Mouse (Mus musculus): ENCODE measurements around the gene Igdcc4.

The Igdcc4 gene

DNA sequence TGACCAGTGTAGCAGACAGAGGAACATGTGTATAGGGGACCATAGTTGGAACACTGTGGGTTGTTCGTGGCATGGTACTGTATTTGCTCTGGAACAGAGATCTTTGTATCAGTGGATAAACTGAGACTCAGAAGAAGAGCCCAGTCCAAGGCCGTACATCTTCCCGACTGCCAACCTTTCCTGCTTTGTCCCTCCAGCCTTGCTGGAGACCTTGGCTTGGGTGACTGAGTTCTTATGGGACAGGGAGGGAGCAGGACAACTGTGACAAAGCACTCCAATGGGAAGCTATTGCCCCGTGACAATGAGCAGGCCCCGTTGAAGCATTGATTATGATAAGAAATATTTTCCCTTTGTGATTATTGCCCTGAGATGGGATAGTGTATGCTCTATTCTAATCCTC, 10.4 kb downstream of the Igdcc4 start:
- no peak for DNase-seq (ENCODE audit: low read depth)

DNA sequence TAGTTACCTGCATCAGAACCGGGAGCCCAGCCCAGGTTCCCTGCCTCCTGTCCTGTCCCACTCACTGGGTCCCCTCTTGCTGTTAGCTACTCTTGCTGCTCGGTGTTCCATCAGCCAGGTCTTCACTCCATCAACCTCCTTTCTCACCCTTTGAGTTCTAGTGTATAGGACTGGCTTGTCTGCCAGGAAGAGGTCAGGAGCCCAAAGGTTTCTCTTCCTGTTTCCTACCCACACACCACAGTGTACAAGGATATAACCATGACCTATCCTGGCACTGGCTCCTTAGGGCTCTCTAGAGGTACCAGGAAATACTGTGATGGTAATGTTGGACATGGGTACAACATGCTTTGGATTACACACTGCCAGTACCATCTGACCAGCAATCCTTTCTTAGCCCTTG, 12.4 kb downstream of the Igdcc4 start:
- DNase-seq (ENCODE audit: low read depth), result no peak

DNA sequence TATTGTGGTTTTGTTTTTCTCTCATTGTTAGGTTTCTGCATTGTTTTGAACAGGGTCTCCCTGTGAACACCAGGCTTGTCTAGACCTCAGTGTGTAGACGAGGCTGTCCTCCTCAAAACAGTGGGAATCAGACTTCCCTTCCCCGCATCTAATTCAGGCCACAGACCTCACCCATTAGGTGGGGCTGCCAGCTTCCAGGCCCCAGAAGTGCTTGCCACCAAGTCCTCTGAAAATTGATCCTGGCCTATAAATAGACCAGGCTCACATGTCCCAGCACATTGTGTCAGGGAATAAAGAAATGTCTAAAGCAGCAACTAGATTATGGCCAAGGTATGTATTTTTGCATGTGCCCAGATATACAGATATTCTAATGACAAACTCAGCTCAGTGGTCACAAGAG, 14.6 kb downstream of the Igdcc4 start:
- DNase-seq (ENCODE audit: low read depth), result no peak

DNA sequence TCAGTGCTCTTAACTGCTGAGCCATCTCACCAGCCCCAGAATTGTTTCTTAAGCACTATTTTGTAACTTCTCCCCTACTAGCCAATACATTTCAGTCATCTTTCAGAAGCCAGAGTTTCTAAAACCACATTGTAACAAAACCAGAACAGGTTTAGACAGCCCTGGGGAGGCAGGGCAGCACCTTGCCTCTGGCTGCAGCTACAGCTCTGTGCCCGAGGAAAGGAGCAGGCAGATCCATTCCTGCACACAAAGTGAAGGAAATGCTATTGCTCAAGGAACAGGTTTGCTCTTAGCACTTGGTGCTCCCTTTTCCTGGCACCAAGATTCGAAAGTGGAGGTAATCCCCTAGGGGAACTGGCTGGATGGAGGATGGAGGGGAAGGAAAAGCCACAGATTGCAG, 16.2 kb downstream of the Igdcc4 start:
- no peak for DNase-seq (ENCODE audit: low read depth)

DNA sequence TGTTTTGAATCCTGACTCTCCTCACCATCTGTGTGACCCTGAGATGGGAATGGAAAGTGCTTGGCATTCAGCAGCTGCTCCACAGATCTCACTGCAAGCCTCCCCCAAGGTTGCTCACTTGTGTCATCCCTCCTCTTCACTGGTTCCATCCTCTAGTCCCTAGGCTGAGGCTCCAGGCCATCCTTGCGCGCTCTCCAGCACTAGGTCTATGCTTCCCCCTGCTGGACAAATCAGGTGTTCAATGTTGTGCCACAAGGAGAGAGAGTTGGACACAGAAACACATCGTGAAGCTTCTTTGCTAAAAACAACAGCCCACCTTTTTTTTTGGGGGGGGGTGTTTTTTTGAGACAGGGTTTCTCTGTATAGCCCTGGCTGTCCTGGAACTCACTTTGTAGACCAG, 19.6 kb downstream of the Igdcc4 start:
- DNase-seq (ENCODE audit: low read depth), result peak; percentile 39

DNA sequence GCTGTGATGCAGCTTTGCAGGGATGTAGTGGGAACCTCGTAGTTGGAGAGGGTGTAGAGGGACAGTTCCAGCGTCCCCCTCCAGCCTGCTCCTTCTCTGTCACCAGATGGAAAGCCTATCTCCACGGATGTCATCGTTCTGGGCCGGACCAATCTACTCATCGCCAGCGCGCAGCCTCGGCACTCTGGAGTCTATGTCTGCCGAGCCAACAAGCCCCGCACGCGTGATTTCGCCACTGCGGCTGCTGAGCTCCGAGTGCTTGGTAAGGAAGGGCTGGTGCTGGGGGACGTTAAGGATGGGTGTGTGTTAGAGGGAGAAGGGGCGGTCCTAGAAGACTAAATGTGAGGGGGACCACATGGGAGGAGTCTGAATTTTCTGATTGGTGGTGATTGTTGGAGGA, 21.3 kb downstream of the Igdcc4 start:
- no peak for DNase-seq (ENCODE audit: low read depth)

DNA sequence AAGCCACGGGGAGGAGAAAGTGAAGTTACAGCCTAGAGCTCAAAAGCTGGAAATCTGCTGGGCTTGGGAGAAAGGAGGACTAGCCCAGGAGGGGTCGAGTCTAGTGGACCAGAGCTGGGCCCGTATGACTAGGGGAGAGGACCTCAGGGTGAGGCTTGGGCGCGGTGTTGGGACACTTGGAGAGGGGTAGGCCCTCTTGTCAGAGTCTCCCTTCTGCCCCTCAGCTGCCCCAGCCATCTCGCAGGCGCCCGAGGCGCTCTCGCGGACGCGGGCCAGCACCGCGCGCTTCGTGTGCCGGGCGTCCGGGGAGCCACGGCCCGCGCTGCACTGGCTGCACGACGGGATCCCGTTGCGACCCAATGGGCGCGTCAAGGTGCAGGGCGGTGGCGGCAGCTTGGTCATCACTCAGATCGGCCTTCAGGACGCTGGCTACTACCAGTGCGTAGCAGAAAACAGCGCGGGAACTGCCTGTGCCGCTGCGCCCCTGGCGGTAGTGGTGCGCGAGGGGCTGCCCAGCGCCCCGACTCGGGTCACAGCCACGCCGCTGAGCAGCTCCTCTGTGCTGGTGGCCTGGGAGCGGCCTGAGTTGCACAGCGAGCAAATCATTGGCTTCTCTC, 22.4 kb downstream of the Igdcc4 start:
- DNase-seq (ENCODE audit: low read depth), result no peak

DNA sequence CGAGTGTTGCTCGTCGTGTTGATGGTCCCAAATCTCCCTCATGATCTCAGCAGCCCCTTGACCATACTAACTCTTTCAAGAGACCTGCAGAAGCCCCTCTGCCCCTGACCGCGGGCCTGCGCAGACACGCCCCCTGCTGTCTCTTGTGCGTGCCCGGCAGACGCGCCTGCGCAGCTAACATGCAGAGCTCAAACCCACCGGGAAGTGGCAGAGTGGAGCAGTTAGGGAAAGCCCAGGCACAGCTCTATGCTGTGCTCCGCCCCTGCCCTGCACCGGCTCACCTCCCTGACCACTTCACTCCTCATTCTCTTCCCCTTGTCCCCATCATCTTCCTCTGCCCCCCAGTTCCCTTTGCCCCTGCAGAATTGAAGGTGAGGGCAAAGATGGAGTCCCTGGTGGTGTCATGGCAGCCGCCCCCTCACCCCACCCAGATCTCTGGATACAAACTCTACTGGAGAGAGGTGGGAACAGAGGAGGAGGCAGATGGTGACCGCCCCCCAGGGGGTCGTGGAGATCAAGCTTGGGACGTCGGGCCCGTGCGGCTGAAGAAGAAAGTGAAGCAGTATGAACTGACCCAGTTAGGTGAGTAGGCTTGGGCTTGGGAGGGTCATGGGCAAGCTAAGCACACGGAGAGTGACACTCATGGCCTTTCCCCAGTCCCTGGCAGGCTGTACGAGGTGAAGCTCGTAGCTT, 27.0 kb downstream of the Igdcc4 start:
- DNase-seq (ENCODE audit: low read depth), result no peak

DNA sequence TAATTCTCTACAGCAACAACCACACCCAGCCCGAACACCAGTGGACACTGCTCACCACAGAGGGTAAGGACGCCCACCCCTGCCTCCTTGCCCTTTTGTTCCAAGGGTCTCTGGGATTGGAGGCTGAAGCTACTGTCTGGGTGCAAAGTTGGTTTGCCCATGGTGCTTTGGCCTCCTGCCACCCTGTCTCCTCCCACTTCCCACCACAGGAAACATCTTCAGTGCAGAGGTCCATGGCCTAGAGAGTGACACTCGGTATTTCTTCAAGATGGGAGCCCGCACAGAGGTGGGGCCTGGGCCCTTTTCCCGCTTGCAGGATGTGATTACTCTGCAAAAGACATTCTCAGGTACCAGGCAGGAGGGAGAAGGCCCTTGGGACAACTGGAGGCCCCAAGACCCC, 30.4 kb downstream of the Igdcc4 start:
- DNase-seq (ENCODE audit: low read depth), result no peak

DNA sequence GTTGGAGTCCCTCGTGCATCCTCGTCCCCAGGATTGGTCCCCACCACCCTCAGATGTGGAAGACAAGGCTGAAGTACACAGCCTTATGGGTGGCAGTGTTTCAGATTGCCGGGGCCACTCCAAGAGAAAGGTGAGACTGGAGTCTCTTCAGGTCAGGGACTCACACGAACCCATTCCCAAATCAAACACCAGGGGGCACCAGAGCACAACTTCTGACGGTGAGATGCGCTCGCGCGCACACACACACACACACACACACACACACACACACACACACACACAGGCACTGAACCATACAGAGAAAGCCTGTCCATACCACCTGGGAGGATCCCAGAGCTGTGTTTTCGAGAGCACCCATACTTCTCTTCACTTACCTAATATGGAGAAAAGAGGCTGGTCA, 32.5 kb downstream of the Igdcc4 start:
- DNase-seq (ENCODE audit: low read depth), result no peak

DNA sequence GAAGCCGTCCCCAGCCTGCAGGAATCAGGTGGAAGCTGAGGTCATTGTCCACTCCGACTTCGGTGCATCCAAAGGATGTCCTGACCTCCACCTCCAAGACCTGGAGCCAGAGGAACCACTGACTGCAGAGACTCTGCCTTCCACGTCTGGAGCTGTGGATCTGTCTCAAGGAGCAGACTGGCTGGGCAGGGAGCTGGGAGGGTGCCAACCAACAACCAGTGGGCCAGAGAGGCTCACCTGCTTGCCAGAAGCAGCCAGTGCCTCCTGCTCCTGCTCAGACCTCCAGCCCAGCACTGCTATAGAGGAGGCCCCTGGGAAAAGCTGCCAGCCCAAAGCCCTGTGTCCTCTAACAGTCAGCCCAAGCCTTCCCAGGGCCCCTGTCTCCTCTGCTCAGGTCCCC, 33.8 kb downstream of the Igdcc4 start:
- DNase-seq (ENCODE audit: low read depth), result no peak

DNA sequence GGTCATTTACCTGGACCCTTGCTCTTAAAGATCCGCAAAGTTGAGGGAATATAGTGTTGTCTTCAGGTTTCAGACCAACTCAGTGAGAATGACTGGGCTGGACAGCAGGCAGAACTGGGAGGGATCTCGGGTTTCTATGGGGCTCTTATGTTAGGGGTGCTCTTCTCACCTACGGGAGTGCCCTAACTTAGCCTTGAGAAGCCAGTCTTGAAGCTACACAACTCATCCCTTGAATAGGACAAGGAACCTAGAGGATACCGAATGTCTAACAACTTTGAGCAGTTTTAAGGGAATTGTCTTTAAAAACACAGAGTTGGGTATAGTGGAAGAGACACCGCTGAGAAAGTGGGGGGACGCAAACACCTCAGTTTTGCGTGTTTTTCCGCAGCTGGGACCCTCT, 39.2 kb downstream of the Igdcc4 start:
- no peak for DNase-seq (ENCODE audit: low read depth)

DNA sequence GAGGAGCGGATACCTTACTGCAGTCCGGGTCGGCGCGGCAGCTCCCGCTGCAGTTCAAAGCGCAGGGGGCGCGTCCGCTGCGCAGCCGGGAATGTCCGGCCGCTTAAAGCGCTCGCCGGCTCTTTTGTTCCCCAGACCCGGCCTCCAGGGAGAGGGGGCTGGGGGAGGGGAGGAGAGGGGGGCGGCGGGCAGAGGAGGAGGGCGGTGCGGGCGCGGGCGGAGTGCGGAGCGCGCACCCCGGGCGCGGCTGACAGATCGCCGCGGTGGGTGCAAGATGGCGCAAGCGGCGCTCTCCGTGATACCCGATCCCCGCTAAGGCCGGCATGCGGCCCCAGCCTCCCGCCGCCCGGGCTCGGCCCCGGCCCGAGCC, 39.6 kb downstream of the Igdcc4 start, which contains the start of gene Igdcc3:
TSS of gene Igdcc3 (plus strand) at position 254 of the 370 bp plus-strand sequence.
- no peak for DNase-seq (ENCODE audit: low read depth)

DNA sequence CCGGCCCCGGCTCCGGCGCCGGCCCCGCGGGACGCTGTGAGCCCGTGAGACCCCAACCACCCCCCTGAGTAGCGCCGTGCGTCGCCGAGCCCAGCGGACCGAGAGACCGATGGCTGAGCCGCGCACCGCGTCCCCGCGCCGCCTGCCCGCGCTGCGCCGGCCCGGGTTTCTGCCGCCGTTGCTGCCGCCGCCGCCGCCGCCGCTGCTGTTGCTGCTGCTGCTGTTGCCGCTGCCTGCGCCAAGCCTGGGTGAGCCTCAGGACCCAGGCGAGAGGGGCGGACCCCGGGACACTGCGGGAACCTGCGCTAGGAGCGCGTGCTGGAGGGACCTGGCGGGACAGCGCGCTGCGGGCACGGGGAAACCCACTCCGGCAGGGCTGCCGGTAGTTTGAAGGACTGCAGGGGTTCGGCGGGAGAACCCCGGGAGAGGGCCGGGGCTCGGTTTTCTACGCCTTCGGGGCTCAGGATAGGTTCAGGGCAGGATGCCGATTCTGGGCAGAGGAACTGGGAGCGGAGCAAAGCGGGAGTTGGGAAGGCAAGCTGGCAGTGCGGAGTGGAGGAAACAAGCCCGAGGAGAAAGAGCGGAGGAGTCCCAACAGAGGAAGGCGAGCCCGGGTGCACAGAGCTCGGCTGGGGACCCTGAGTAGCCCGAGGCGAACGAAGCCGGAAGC, 40.2 kb downstream of the Igdcc4 start:
- no peak for DNase-seq (ENCODE audit: low read depth)

DNA sequence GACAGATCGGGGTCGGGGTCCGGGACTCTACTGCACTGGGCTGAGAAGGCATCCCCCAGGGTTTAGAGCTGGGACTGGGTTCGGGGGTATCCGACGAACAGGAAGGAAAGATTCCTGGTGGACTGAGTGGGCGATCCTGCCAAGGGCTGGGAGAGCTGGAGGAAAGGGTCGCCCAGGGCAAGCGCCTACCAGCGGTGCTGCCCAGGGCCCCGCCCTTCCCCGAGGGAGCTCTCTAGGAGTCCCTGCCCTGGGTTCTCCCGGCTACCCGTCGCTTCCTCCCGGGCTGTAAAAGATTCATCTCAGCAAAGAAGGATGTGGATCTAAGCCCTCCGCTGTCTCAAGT, 40.7 kb downstream of the Igdcc4 start:
- DNase-seq (ENCODE audit: low read depth), result no peak

DNA sequence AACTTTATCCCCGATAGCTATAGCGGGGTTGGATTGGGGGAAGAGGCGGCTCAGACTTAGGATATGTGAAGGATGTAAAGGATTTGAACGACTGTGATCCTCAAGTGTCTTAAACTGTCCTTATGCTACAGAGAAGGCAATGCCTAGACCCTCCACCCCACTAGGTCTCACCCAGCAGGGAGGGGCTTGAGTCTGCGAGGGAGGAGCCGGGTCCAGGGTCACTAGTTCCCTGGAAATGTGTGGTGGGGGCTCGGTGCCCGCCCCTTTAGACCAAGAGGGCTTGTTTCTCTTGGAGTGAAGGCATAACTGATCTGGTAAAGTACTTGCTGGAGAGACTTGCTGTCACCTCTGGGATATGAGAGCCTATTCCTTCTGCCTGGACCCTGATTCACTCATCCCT, 41.1 kb downstream of the Igdcc4 start:
- DNase-seq (ENCODE audit: low read depth), result no peak

DNA sequence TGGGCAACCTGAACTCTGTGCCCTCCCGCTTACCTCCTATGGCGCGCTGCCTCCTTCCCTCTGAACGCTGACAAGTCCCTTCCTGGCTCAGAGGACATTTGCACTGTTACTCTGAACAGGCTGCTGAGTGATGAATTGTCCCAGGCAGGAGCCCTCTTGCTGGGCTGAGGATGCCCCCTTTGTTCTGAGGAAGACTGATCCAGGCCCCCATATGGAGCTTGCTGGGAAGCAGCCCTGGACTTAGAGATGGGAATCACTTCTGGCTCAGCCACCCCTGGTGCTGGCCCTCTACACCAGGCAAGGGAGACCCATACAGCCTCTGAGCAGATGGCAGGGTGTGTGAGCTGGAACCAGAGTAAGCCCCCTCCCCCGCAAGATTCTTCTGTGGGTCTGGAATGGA, 44.7 kb downstream of the Igdcc4 start:
- no peak for DNase-seq (ENCODE audit: low read depth)

DNA sequence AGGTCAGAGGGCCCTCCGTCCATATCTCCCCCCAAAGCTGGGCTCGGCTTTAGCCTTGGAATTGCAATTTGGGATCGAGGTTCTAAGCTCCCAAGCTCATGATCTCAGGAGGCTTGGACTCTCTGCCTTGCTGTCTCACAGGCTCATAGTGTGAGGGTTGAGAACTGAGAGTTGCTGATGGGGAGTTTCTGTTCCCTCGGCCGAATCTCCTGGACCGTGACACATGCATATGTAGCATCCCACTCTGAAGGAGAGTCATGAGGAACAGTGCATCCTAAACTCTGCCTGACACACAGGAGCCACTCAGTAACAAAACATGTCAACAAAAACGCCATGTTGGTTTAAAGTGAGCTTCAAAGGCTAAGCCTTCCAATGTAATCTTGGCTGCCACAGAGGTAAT, 47.2 kb downstream of the Igdcc4 start:
- no peak for DNase-seq (ENCODE audit: low read depth)

DNA sequence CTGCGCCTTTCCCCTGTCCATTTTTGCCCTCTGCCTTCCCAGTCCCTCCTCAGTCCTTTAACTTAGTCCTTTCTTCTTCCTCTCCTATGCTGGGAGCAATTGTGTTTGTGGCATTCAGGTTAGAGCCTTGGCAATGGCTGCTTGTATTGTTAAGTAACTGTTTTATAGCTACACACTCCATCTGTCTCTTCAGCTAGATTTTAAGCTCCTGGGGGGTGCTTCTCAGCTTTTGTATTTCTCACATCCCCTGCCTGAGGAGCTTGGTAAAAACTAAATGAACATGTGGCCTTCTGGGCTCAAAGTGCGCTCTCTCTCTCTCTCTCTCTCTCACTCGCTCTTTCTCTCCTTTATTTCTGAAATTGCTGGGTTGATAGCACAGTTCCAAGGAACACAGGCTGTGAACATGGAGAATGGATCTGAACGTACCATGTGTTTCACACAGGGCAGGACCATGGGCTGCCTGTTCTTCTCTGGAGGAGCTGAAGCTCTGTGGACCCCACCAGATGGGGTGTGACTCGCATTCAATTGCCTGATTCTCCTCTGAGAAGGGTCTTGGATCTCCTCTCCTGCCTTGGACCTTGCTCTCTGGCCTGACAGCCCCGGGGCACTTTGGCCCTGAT, 51.5 kb downstream of the Igdcc4 start:
- DNase-seq (ENCODE audit: low read depth), result no peak

DNA sequence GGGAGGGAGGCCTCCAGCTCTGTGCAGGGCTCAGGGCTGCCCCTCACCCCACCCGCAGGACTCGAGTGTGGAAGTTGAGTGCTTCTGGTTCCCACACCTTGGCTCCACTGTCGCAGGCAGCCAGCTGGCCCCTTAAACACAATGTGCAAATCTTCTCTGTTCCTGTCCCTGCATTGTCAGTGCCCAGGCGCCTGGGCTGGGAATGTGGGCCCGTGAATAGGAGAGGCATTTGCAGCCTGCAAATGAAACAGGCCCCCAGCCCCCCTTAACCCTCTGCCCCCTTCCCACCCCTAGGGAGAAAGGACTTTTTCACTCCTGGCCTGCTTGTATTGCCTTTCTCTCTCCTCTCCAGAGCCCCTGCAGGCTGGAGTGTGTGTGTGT, 52.0 kb downstream of the Igdcc4 start:
- no peak for DNase-seq (ENCODE audit: low read depth)

DNA sequence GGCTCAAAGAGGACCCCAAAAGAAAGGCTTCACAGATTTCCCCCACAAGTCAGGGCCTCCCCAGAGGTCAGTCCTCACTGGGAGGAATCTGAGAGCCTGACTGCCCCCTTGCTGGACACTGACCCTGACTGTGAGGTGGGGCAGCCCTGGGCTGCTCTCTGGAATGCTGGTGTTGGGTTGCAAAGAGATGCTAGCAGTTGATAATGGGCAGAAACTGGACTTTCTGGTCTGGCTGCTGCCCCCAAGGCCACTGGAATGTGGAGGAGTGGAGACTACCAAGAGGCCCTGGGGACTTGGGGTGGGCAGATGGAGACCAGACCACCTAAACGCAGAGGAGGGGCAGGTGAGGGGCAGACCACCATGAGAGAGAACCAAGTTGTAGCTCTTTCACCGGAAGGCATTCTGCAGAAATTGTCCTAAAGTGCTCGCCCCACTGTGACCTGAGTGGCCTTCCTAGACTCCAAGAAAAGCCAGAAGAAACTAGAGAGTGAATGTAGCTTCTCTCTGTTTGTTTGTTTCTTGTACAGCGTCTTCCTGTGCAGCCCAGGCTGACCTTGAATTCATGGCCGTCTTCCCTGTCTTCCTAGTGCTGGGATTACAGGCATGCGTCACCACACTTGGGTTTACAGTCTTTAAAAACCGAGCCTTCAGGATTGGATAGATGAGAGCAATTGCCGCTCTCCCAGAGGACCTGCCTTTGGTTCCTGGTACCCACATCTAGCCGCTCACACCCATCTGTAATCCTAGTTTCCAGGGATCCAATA, 53.6 kb downstream of the Igdcc4 start:
- no peak for DNase-seq (ENCODE audit: low read depth)

DNA sequence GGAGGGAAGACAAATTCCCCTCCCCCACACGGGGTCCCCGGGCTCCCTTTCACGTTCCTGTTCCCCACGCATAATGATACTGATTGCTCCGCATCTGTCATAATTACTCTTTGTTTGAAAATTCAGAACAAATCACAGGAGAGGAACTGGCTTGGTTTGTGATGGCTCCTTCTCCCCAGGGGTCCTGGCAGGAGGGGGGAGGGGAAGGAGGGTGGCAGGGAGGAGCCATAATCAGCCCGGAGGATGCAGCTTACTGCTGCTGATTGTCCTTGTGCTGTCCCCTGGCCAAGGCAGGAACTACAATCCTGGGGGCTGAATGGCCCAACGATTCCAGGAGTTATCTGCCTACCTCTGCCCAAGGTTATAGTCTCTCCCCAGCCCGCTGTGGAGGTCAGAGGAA, 55.3 kb downstream of the Igdcc4 start:
- no peak for DNase-seq (ENCODE audit: low read depth)

DNA sequence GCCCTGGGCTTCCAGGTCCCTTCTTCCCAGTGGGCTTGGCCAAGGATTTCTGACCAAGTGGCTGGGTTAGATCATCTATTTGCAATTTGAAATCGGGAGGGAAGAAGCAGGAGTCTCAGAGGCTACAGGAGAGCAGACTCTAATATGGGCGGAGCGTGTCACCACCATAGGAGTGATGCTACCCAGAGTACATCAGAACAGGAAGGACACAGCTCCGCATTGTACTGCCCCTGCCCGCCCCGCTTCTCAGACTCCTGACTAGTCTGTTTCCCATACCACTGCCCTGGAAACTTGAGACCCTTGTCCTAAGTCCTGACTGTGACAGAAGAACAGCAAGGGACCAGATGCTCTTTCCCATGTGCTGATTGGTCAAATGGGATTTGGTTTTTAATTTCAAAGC, 56.3 kb downstream of the Igdcc4 start:
- no peak for DNase-seq (ENCODE audit: low read depth)

All from fibroblast of lung, adult 2 months (primary cell).